Mouse (Mus musculus): ENCODE measurements around the gene Brpf3. TPM values are rescaled to one million over a fixed set of nuclear protein-coding genes. Genes with fewer than 3 reads are reported as not detected.
"Not testable (repeated sequence)": the region's sequence is repeated elsewhere in the genome, so short reads cannot be mapped to it uniquely, and the experiment has no call there.

The Brpf3 gene
- polyA plus RNA-seq, 1 experiment from 2014 or later: 61.8 TPM

GRCm38 (mm10) chr17:28774303-28774702 lies 26.6 kb upstream of the Brpf3 start:
- WGBS (ENCODE audit: insufficient replicate concordance): 85% methylated on average over 9 of the region's 9 CpGs

GRCm38 (mm10) chr17:28775161-28775560 lies 25.7 kb upstream of the Brpf3 start:
- Histone ChIP-seq H3K4me3 (replicated peaks) (no peak overlapping the region), H3K27ac (no peak overlapping the region), H3K27me3 (peaks cover 33% of the 10 kb centered on the region), H3K9me3 (replicated peaks) (no peaks in the 10 kb centered on the region), H3K9ac (no peak overlapping the region), H3K4me1 (replicated peaks) (peaks cover 11% of the 10 kb centered on the region), H3K36me3 (no peaks in the 10 kb centered on the region), H3K4me2 (no peak overlapping the region)
- DNase-seq (no peak), ATAC-seq (ENCODE audit: low read depth) (no peak)
- WGBS (ENCODE audit: insufficient replicate concordance): 54% methylated on average over 4 of the region's 4 CpGs

More at GRCm38 (mm10) chr17:28774303-28774702, 26.6 kb upstream of the Brpf3 start:
- H3K4me3 ChIP-seq (replicated peaks); H3K36me3 ChIP-seq; ATAC-seq (ENCODE audit: low read depth); H3K27ac ChIP-seq; H3K9me3 ChIP-seq (replicated peaks); H3K4me2 ChIP-seq; H3K9ac ChIP-seq; DNase-seq: not testable (repeated sequence)
- peaks cover 20% of the 10 kb centered on the region for H3K4me1 ChIP-seq (replicated peaks)
- peaks cover 42% of the 10 kb centered on the region for H3K27me3 ChIP-seq

- DNase-seq: no peak
- peaks cover 17% of the 10 kb centered on the region for H3K27me3 ChIP-seq
- 78% methylated on average over 3 of the region's 3 CpGs for WGBS (ENCODE audit: insufficient replicate concordance)
Observed at GRCm38 (mm10) chr17:28776817-28777216, 24.1 kb upstream of the Brpf3 start.

GRCm38 (mm10) chr17:28777231-28778005 lies 23.5 kb upstream of the Brpf3 start:
- DNase-seq (no peak), ATAC-seq (ENCODE audit: low read depth) (no peak)
- H3K27ac ChIP-seq: no peak overlapping the region
- H3K27me3 ChIP-seq: peaks cover 11% of the 10 kb centered on the region
- peaks cover 19% of the 10 kb centered on the region for H3K4me1 ChIP-seq (replicated peaks)
- 75% methylated on average over 16 of the region's 16 CpGs for WGBS (ENCODE audit: insufficient replicate concordance)
- no peak overlapping the region for H3K4me2 ChIP-seq
- H3K36me3 ChIP-seq: no peaks in the 10 kb centered on the region
- no peaks in the 10 kb centered on the region for H3K9me3 ChIP-seq (replicated peaks)
- no peak overlapping the region for H3K4me3 ChIP-seq (replicated peaks)
- H3K9ac ChIP-seq: no peak overlapping the region

More at GRCm38 (mm10) chr17:28776817-28777216, 24.1 kb upstream of the Brpf3 start:
- Histone ChIP-seq H3K4me1 (replicated peaks) (peaks cover 15% of the 10 kb centered on the region), H3K27ac (no peak overlapping the region), H3K4me3 (replicated peaks) (no peak overlapping the region), H3K9me3 (replicated peaks) (no peaks in the 10 kb centered on the region), H3K9ac (no peak overlapping the region), H3K36me3 (no peaks in the 10 kb centered on the region), H3K4me2 (no peak overlapping the region)
- ATAC-seq (ENCODE audit: low read depth): no peak

GRCm38 (mm10) chr17:28779735-28780134 lies 21.2 kb upstream of the Brpf3 start:
- Histone ChIP-seq H3K27ac (no peak overlapping the region), H3K4me3 (replicated peaks) (no peak overlapping the region), H3K4me1 (replicated peaks) (peaks cover 20% of the 10 kb centered on the region), H3K27me3 (0 out of 2 replicates have a peak, but pooled peaks cover 9% of the 10 kb centered on the region), H3K36me3 (no peaks in the 10 kb centered on the region), H3K9me3 (replicated peaks) (no peaks in the 10 kb centered on the region), H3K4me2 (no peak overlapping the region), H3K9ac (no peak overlapping the region)
- DNase-seq (no peak), ATAC-seq (ENCODE audit: low read depth) (no peak)
- WGBS (ENCODE audit: insufficient replicate concordance): 60% methylated on average over 3 of the region's 3 CpGs

- WGBS (ENCODE audit: insufficient replicate concordance): 55% methylated on average over 3 of the region's 3 CpGs
- Histone ChIP-seq H3K27ac (no peak overlapping the region), H3K9ac (no peak overlapping the region), H3K4me2 (no peak overlapping the region), H3K36me3 (no peaks in the 10 kb centered on the region), H3K27me3 (0 out of 2 replicates have a peak, but pooled peaks cover 9% of the 10 kb centered on the region), H3K9me3 (replicated peaks) (no peaks in the 10 kb centered on the region), H3K4me3 (replicated peaks) (no peak overlapping the region), H3K4me1 (replicated peaks) (peaks cover 20% of the 10 kb centered on the region)
- DNase-seq: no peak
- no peak for ATAC-seq (ENCODE audit: low read depth)
Observed at GRCm38 (mm10) chr17:28780836-28781235, 20.1 kb upstream of the Brpf3 start.

- no peak for DNase-seq
Observed at GRCm38 (mm10) chr17:28781290-28782045, 19.4 kb upstream of the Brpf3 start.

GRCm38 (mm10) chr17:28785036-28785435 lies 15.9 kb upstream of the Brpf3 start:
- Histone ChIP-seq H3K9me3 (replicated peaks) (no peaks in the 10 kb centered on the region), H3K36me3 (no peaks in the 10 kb centered on the region), H3K27me3 (0 out of 2 replicates have a peak, but pooled peaks cover 4% of the 10 kb centered on the region), H3K27ac (no peak overlapping the region), H3K9ac (no peak overlapping the region), H3K4me1 (replicated peaks) (peaks cover 13% of the 10 kb centered on the region), H3K4me2 (no peak overlapping the region), H3K4me3 (replicated peaks) (no peak overlapping the region)
- 68% methylated on average over 3 of the region's 3 CpGs for WGBS (ENCODE audit: insufficient replicate concordance)
- DNase-seq (no peak), ATAC-seq (ENCODE audit: low read depth) (no peak)

More at GRCm38 (mm10) chr17:28781290-28782045, 19.4 kb upstream of the Brpf3 start:
- H3K9ac ChIP-seq: no peak overlapping the region
- H3K4me2 ChIP-seq: no peak overlapping the region
- 0 out of 2 replicates have a peak, but pooled peaks cover 9% of the 10 kb centered on the region for H3K27me3 ChIP-seq
- WGBS (ENCODE audit: insufficient replicate concordance): 55% methylated on average over 9 of the region's 9 CpGs
- no peaks in the 10 kb centered on the region for H3K36me3 ChIP-seq
- no peak overlapping the region for H3K27ac ChIP-seq
- ATAC-seq (ENCODE audit: low read depth): no peak
- H3K9me3 ChIP-seq (replicated peaks): no peaks in the 10 kb centered on the region
- peaks cover 20% of the 10 kb centered on the region for H3K4me1 ChIP-seq (replicated peaks)
- no peak overlapping the region for H3K4me3 ChIP-seq (replicated peaks)

GRCm38 (mm10) chr17:28787507-28787906 lies 13.4 kb upstream of the Brpf3 start:
- Histone ChIP-seq H3K4me2 (no peak overlapping the region), H3K4me1 (replicated peaks) (0 out of 2 replicates have a peak, but pooled peaks cover under 1% of the 10 kb centered on the region), H3K36me3 (no peaks in the 10 kb centered on the region), H3K27ac (no peak overlapping the region), H3K9me3 (replicated peaks) (no peaks in the 10 kb centered on the region), H3K27me3 (0 out of 2 replicates have a peak, but pooled peaks cover 4% of the 10 kb centered on the region), H3K9ac (no peak overlapping the region), H3K4me3 (replicated peaks) (no peak overlapping the region)
- DNase-seq (no peak), ATAC-seq (ENCODE audit: low read depth) (no peak)
- 92% methylated on average over 12 of the region's 12 CpGs for WGBS (ENCODE audit: insufficient replicate concordance)

- Histone ChIP-seq H3K4me2 (no peak overlapping the region), H3K36me3 (no peaks in the 10 kb centered on the region; the same call in 1 of the 2 replicates), H3K27me3 (0 out of 2 replicates have a peak, but pooled peaks cover 10% of the 10 kb centered on the region), H3K4me1 (replicated peaks) (peaks cover 20% of the 10 kb centered on the region), H3K27ac (no peak overlapping the region), H3K9me3 (replicated peaks) (0 out of 2 replicates have a peak, but pooled peaks cover 9% of the 10 kb centered on the region), H3K9ac (no peak overlapping the region), H3K4me3 (replicated peaks) (no peak overlapping the region)
- WGBS (ENCODE audit: insufficient replicate concordance): 83% methylated on average over 4 of the region's 4 CpGs
- no peak for ATAC-seq (ENCODE audit: low read depth)
- DNase-seq: no peak
Observed at GRCm38 (mm10) chr17:28797031-28797430, 3.9 kb upstream of the Brpf3 start.

Measured in liver, embryonic 13.5 days (tissue).